Mouse (Mus musculus): ENCODE measurements around the gene Reck. TPM values are rescaled to one million over a fixed set of nuclear protein-coding genes. Genes with fewer than 3 reads are reported as not detected.

Reck gene
- polyA plus RNA-seq, 1 experiment from 2014 or later = 2.1 TPM

DNA sequence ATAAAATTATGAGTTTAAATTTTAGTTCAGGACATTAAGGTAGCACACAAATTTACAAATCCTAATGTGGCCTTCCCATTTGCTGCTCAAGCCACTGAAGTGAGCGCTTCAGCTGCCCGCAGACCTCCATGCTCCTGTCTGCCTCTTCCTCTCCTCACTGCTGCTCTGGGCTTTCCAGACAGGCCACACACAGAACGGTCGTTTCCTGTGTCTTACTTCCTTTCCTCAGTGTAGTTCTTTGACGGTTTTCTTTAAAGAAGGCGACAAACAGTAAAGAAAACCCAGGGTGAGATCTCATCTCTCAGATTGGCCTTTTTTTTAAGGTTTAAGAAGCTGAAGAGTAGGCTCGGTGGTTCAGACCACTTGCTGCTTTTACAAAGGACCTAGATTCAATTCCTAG, 28.4 kb downstream of the Reck start:
- DNase-seq (ENCODE audit: low spot score) = peak; percentile 65

DNA sequence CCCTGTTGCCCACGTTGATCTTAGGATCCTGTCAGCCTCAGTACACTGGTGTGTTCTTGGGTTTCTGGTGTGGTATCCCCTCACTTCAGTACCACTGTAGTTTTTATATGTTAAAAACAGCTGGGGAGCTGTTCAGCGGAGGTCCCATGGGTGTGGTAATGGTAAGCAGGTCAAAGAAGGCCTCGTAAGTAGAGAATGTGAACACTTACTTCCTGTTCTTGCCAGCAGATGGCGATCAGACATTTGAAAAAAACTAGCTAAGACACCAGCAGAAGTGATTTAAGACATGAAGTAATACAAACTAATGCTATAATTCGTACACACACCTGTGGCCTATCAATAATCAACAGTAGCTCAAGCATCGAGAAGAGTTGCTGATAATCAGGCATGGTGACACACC, 31.1 kb downstream of the Reck start:
- DNase-seq (ENCODE audit: low spot score) = peak; percentile 81

DNA sequence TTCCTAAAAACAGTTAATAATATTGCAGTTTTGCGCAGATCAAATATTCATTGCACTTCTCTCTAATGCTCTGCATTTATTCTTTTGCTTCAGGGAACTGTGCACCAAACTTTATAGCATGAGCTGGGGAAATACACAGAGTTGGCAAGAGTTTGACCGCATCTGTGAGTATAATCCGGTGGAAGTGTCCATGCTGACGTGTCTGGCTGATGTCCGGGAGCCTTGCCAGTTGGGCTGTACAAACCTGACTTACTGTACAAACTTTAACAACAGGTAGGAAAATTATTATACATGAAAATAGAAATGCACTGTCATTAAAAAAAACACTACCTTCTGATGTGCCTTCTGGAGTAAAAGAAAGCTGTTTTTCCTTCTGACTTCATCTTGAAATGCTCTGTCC, 42.9 kb downstream of the Reck start:
- DNase-seq (ENCODE audit: low spot score) = no peak

DNA sequence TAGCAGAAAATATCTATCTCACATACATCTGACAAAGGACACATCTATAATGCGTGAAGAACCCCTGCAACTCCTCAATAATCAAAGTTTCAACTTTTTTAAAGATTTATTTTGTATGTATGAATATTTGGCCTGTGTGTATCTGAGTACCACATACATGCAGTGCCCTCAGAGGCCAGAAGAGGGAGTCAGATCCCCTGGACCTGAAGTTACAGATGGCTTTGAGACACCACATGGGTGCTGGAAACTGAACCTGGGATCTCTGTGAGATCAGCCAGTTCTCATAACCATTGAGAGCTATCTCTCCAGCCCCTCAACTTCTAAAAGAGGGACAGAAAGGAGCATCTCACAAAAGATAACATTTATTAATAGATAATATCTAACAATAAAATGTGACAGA, 45.3 kb downstream of the Reck start:
- no peak for DNase-seq (ENCODE audit: low spot score)

DNA sequence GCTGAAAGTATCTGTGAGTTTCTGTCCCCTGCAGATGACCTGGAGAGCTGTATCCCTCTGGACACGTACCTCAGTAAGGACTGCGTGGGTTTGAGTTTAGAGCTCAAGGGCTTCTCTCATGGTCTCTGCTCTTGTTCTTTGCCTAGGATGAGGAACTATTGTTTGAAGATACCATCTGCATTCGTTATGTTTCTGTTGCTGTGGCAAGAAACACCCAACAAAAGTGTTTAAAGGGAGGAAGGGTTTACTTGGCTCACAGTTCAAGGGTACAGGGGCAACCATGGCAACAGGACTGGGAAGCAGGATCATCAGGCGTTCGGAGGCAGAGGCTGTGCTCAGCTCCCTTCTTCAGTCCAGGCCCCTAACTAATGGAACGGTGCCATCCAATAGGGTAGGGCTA, 49.8 kb downstream of the Reck start:
- no peak for DNase-seq (ENCODE audit: low spot score)

DNA sequence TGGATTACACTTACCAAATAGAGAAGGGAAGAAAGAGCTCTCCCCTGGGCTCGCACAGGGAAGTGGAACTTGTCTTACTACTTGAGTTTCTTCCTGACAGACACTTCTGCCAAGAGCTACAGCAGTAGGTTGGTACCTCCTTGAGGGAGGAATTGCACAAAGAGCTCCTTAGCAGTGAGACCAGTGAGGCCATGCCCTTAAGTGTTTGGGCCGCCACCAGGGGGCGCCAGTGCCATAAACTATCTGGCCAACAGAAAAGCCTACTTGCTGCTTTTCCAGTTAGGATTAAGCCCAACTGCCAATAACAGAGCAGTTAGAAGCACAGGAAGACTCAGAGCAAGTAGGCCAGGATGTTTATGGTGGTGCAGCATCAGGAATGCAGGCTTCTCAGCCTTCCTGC, 50.4 kb downstream of the Reck start:
- DNase-seq (ENCODE audit: low spot score) = peak; percentile 81

DNA sequence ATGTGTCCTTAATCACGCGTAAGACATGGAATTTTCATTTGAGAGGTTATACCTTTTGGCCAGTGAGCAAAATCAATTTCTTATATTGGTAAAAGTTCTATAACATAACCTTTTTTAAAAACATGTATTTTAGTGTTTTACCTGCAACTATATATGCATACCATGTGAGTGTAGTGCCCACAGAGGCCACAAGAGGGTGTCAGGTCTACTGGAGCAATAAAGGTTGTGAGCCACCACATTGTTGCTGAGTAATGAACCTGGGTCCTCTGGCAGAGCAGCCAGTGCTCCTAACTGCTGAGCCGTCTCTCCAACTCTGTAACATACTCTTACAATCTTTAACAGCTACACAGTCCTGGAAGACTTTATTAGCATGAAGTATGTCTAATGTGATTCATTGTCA, 52.5 kb downstream of the Reck start:
- peak; percentile 65 for DNase-seq (ENCODE audit: low spot score)

DNA sequence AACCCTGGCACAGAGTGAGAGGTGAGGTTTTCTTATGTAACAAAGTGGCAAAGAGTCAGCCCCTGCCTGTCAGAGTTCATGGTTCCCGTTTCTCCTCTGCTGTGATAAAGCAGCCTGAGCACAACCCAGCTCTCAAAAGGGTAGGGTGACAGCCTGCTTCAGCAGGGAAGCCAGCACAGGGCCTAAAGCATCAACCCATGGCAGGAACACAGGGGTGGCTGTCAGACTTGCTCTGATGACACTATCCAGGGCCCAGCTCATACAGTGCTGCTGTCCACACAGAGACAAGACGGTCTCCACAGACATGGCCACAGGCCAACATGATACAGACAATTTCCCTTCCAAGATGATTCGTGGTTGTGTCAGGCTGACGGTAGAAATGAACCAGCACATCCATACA, 56.5 kb downstream of the Reck start:
- DNase-seq (ENCODE audit: low spot score) = no peak

DNA sequence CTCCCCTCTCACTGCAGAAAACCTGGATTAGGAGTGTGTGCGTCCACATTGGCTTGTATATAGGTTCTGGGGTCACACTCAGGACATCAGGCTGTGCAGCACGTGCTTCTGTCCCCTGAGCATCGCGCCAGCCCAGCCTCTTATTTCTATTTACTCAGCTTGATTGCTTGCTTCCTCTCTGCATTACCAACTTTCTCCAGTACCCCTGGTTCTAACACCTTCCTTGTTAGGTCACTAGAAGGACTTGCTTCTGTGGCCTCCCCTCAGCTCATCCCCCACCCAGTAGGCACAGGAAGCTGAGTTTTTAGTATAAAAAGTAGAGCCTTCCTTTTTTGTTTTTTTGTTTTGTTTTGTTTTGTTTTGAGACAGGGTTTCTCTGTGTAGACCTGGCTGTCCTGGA, 60.9 kb downstream of the Reck start:
- DNase-seq (ENCODE audit: low spot score) = no peak

DNA sequence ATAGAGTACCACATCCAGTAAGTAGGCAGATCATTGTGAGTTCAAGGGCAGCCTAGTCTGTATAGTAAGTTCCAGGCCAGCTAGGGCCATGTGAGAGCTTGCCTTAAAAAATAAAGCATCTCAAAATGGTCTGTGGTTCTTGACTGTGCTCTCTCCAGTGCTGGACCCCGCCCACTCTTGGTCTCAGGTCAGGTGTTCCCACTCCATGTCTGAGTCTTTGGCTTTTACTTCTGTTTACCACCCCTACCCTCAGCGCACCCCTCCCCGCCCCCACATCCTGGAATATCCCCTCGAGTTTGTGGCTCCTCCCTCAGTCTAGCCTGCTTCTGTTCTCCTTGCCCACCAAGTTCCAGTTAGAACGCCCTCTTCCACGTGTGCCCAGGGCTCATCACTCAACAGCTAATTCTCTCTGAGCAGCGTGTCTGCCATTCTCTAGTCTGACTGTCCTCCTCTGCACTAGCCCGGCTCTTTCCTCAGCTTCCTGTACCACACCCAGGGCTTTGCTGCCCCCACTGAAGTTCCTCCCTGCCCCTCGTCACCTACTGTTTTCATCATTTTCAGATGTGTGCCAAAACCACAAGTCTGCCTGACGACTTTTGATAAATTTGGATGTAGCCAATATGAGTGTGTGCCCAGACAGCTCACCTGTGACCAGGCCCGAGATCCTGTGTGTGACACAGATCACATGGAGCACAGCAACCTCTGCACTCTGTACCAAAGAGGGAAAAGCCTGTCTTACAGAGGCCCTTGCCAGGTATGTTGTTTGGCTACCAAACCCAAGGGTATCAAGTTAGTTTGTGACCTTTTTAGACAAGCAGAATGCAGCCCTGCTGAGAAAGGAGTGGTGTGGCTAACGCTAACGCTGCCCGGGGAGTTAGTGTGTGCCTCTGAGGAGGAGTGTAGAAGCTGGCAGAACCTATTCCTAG, 61.7 kb downstream of the Reck start:
- DNase-seq (ENCODE audit: low spot score) = peak; percentile 25

DNA sequence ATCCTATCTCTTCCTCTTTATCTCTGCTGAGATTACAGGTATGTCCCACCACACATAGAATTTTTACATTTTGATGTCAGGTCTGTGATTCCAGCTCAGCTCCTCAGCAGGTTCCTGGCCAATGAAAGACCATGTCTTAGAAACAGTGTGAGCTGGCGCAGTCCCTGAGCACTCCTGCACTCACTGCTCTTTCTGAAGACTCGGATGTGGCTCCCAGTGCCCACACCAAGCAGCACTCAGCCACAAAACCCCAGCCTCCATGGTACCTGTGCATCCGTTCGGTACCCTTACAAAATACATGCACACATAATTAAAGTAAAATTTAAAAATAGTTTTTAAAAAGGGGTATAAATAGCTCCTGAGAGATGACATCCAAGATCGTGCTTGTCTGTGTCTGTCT, 66.0 kb downstream of the Reck start:
- DNase-seq (ENCODE audit: low spot score) = no peak

DNA sequence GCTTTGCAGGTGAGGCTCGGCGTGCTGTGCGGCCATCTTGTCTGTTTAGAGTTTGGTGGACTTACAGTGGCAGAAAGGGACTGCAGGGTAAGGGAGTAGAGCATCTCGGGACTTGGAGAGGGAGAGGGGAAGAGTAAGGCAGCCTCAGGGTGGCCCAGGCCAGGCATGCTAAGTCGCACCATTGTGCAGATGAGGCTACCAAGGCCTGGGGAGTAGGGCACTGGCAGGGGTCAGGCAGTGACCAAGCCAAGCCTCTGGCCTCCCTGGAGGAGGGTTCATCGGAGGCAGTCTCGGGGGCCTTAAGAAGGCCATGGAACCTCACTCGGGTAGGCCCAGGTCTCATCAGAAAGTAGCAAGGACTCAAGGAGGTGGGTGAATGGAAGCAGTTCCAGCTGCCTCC, 67.1 kb downstream of the Reck start:
- DNase-seq (ENCODE audit: low spot score) = no peak

DNA sequence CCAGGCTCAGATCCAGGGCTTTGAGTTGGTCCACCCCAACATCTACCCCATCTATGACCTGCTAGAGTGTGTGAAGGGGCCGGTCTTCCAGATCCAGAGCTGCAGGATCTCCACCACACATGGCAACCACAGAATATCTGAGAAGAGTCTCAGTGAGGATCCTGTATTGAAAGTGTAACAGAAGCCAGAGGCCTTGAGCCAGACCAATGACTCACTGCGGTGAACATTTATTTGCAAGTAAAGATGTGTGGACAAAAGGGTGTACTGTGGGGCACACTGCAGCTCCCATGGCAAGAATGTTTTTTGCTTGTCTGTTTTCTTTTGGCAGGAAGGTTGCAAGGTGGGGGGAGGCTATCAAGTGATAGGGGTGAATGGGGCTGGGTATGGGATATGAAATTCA, 72.2 kb downstream of the Reck start:
- no peak for DNase-seq (ENCODE audit: low spot score)

DNA sequence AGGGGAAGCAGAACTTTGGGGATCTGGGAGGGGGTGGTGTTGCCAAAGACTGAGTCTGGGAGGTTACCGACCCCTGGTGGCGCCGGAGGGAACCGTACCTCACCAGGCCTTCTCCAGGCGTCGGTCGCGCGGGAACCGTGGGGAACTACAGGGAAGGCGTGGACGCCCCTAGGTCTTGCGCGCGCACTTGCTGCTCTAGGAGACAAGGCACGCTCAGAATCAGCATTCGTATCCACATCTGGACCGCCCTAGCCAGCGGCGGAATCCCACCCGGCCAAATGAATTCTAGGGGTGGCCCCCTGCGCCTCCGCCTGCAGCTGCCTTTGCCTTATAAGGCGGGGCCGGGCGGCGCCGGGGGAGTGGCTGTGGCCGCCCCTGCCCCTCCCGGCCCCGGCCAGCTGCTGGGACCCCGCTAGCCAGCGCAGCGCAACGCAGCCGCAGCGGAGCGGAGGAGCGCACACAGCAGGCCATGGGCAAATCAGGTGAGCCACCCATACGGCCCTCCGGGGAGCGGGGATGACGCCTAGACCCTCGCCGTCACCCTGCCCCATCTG, 82.0 kb downstream of the Reck start, which contains the start of gene Glipr2:
Glipr2 (plus strand) TSS at position 110 of the 554 bp plus-strand sequence.
- DNase-seq (ENCODE audit: low spot score) = peak; percentile 85

DNA sequence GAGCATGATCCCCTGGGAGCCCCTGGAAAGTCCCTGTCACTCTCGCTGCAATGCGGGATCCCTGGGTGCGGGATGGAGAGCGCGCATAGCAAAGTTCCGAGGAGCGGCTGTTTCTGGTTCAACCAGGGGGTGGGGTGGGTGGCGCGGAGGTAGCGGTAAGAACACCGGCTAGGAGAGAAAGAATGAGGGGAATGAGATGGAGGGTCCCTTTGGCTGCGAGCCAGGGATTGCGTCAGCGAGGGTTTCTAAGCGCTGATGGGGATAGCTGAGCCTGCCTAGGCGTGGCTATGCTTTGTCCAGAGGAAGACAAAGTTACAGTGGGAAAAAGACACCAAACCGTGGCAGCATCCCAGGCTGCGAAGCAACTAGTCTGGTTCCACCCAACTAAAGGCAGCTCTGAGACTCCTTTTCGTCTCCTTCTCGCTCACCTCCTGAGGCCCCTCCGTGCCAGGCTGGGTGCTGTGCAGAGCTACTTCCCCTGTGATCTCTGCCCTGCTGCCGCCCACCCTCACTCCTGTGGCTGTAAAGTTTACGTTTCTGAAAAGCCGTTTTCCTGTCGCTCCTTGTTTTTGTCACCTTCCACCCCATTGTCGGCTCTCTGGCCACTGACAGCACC, 82.6 kb downstream of the Reck start:
- peak; percentile 61 for DNase-seq (ENCODE audit: low spot score)

DNA sequence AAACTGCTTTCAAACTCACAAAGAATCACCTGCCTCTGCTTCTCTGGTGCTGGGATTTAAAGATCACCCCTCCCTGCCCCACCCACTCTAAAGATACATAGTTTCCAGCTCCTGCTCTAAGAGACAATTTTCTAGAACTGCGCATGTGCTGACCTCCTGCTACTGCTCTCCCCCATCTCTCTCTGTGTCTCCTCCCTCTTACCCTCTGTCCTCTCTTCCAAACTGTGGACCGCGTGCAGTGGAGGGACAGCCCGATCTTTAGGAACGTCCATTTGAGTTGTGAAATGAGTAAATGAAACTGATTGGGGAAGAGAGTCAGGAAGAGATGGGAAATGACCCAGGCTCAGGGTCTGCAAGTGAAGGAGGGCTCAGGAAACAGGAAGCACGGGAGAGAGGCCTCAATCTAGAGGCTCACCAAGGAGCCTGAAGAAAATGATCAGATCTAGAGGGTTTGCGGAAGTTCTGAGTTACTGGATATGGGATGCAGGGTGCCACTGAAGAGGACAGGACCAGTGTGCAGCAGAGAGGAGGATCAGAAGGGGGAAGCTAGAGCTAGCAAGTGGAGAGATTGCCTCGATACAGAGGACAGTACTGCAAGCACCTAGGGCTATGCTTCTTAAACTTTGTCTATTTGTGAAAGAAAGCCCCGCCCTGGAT, 84.3 kb downstream of the Reck start:
- DNase-seq (ENCODE audit: low spot score) = peak; percentile 28

DNA sequence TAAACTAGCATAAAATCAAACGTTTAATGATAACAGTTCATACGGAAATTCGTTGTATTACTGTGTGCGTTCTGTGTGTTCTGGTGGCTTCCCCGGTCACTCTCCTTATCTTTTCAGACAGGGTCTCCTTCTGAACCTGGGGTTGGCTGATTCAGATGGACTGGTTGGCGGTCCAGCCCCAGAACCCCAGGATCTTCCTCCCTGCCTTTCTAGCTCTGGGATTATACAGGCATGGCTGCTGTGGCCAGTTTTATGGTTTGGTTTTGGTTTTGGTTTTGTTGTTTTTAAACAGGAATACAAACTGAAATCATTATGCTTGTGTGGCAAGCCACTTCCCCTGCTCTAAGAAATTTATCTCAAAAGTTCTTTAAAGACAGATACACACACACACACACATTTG, 84.9 kb downstream of the Reck start:
- no peak for DNase-seq (ENCODE audit: low spot score)

DNA sequence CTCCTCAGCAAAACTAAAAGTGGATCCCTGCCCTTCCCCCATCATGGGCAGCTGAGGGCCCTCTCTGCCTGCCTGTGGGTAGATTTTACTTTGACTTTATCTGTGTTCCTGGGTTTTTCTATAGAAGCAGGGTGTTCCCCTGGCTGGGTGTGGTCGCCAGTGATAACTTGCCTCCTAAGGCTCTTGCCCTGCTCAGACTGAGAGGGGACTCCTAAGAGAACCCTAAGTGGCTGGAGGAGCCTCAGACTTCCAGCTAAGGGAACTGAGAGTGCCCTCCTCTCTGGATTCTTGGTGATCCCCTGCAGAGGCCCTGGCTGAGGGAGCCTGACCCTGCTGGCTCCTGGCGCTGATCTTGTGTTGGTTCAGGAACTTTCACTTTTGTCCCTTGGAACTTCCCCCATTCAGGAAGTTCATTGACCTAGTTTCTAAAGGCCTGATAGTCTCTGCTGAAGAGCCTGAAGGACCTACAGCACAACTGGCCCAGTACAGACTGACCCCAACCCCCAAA, 89.0 kb downstream of the Reck start:
- no peak for DNase-seq (ENCODE audit: low spot score)

DNA sequence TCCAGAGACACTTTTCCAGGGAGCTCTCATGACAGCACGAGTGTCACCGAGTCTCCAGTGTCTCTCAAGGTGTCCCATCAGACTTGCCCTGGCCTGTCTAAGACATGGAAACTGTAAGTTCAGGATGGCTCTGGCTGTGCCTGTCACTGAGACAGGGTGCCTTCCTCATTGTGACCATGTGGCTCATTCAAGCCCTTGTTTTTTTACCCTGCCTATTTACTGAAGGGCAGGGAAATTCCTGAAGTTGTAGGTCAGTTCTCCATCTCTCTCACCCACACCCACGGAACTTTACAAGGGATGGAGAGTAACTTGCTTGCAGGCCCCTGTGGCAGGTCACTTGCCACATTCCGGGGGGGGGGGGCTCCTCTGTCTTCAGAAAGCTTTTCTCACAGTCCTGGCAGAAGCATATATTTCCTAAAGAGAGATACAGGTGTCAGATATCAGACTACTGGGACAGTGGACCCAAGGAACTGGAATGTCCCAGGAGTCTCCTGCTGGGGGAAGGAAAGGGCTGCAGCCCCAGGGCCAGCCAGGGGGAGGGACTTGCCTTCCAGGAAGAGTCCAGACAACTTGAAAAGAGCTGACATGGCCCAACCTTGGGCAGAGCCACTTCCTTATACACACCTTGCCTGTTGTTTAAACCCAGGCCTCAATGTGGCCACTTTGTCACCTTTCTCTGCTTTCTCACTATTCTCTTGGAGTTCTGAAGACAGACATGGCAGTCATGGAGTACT, 89.8 kb downstream of the Reck start:
- DNase-seq (ENCODE audit: low spot score) = no peak

DNA sequence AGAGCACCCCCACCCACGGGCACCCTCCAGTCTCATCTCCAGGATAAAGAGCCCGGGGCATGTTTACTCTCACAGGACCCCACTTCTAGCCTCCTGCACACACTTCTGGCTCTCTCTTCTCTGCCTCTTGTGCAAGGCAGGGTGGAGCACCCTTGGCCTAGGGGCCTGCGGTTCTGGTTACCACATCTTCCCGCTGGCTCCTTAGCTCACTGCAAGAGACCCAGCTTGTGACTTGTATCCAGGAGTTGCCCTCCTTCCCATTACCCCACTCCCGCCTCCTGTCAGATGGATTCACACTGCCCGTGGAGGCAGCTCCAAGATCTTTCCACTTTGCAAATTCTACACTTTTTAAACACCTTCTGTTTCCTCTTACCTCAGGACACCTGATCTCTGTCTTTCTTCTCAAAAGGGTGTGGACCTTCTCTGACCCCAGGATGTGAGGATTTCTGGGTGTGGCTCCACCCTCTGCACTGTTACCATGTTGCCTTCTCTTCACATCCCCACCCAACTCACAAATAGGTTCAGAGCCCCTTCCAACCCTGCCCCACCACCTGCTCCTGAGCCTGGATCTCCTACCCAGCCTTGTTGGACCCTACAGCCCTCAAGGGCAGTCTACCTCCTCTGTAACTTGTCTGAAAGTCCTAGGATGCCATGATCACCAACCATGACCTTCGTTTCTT, 90.7 kb downstream of the Reck start:
- no peak for DNase-seq (ENCODE audit: low spot score)

DNA sequence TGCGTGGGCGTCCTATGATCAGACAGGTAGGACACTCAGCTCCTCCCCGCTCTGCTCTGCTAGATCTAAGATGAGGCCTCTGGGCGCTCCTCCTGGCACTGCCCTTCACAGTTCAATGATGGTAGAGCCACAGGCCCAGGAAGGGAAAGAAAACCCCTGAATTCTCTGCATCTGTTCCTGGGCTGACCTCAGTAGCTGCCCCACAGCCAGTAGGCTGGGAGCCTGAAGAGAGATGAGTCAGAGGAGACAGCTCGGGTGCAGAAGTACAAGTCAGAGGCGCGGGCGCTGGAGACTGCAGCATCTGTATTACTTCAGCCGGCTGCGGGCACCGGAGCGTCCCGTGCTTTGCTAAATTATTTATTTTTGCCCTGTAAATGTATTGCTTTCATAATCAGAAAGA, 93.3 kb downstream of the Reck start:
- no peak for DNase-seq (ENCODE audit: low spot score)

Measured in thymus, postnatal 0 days (tissue).